Mouse (Mus musculus) megakaryocyte, embryonic 14.5 days (primary cell): ENCODE measurements around the gene Rnf182. TPM values are rescaled to one million over a fixed set of nuclear protein-coding genes. Genes with fewer than 3 reads are reported as not detected.

Source experiments
- H3K27me3 ChIP-seq: replicated peaks from 2 replicates; pipeline ENCODE3; 2012; ENCODE audit warnings: inconsistent platforms
- H3K36me3 ChIP-seq: replicated peaks from 2 replicates; pipeline ENCODE3; 2012; ENCODE audit warnings: low read length, inconsistent platforms, mixed read lengths
- H3K4me1 ChIP-seq: 2 replicates; pipeline ENCODE4 v1.6.1; 2012; ENCODE audit warnings: inconsistent platforms
- H3K4me3 ChIP-seq: replicated peaks from 2 replicates; pipeline ENCODE3; 2012; ENCODE audit warnings: moderate library complexity, mild to moderate bottlenecking, inconsistent platforms
- H3K9me3 ChIP-seq: 2 replicates; pipeline ENCODE4 v1.6.1; 2012; ENCODE audit warnings: inconsistent platforms
- FLI1 ChIP-seq: IDR thresholded peaks from 2 replicates; pipeline ENCODE4 v1.6.1; 2012; ENCODE audit warnings: low read length, inconsistent platforms, mixed read lengths
- GATA1 ChIP-seq: IDR thresholded peaks from 3 replicates; pipeline ENCODE4 v1.6.1; 2012; ENCODE audit warnings: mixed read lengths, low read length, inconsistent platforms, borderline replicate concordance
- polyA plus RNA-seq: library from polyadenylated mRNA; stranded (reverse); fragments of >175 nt; gene quantifications from 2 replicates; pipeline ENCODE4 v1.2.3, GENCODE M21; 2012; ENCODE audit warnings: low replicate concordance; ENCODE audit not compliant: insufficient read depth

The Rnf182 gene
- polyA plus RNA-seq, 1 experiment = not detected

GRCm38 (mm10) chr13:43688065-43688464, 72.6 kb downstream of the Rnf182 start:
- Histone ChIP-seq H3K27me3 (peaks cover 14% of the 10 kb centered on the region), H3K9me3 (no peaks in the 10 kb centered on the region), H3K36me3 (no peaks in the 10 kb centered on the region), H3K4me1 (0 out of 2 replicates have a peak, but pooled peaks cover 4% of the 10 kb centered on the region), H3K4me3 (no peak overlapping the region)
- TF ChIP-seq GATA1 (no peak), FLI1 (no peak)

- H3K4me1 ChIP-seq = no peaks in the 10 kb centered on the region
- TF ChIP-seq FLI1 (no peak), GATA1 (no peak)
- peaks cover 5% of the 10 kb centered on the region; the same call in 1 of the 2 replicates for H3K9me3 ChIP-seq
- H3K36me3 ChIP-seq = no peaks in the 10 kb centered on the region
- H3K4me3 ChIP-seq = no peak overlapping the region
- peaks cover 12% of the 10 kb centered on the region for H3K27me3 ChIP-seq
These were observed 76.2 kb downstream of the Rnf182 start for GRCm38 (mm10) chr13:43691755-43692154.

GRCm38 (mm10) chr13:43695521-43695920, 80.0 kb downstream of the Rnf182 start:
- H3K4me1 ChIP-seq = no peaks in the 10 kb centered on the region
- peaks cover 21% of the 10 kb centered on the region for H3K27me3 ChIP-seq
- no peak for TF ChIP-seq GATA1
- TF ChIP-seq FLI1 = no peak

DNA sequence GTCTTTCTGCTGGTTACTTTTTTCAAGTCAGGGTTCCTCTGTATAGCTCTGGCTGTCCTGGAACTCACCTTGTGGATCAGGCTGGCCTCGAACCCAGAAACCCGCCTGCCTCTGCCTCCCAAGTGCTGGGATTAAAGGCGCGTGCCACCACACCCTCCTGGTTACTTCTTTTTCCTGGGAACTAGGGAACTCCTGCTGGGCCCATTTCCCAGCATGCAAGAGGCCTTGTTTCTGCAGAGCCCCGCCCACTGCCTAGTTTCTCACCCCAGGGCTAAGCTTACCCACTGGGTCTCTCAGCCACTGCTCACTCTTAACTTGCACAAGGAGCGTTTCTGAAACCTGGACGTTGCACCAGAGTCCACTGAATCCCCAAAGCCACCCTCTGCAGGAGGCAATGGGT, 80.5 kb downstream of the Rnf182 start:
- Histone ChIP-seq H3K36me3 (no peaks in the 10 kb centered on the region), H3K4me1 (no peaks in the 10 kb centered on the region), H3K4me3 (no peak overlapping the region), H3K9me3 (peaks cover 5% of the 10 kb centered on the region; the same call in 1 of the 2 replicates), H3K27me3 (peaks cover 21% of the 10 kb centered on the region)
- TF ChIP-seq FLI1 = no peak
- TF ChIP-seq GATA1 = no peak

More at GRCm38 (mm10) chr13:43695521-43695920, 80.0 kb downstream of the Rnf182 start:
- Histone ChIP-seq H3K4me3 (no peak overlapping the region), H3K9me3 (peaks cover 5% of the 10 kb centered on the region; the same call in 1 of the 2 replicates), H3K36me3 (no peaks in the 10 kb centered on the region)

- H3K4me3 ChIP-seq = no peak overlapping the region
- peaks cover 2% of the 10 kb centered on the region; the same call in 1 of the 2 replicates for H3K9me3 ChIP-seq
- H3K4me1 ChIP-seq = no peaks in the 10 kb centered on the region
- TF ChIP-seq GATA1 (no peak), FLI1 (no peak)
- H3K36me3 ChIP-seq = no peaks in the 10 kb centered on the region
- H3K27me3 ChIP-seq = peaks cover 28% of the 10 kb centered on the region
These were observed 83.0 kb downstream of the Rnf182 start for GRCm38 (mm10) chr13:43698506-43698905.

- Histone ChIP-seq H3K36me3 (no peaks in the 10 kb centered on the region), H3K9me3 (no peaks in the 10 kb centered on the region), H3K27me3 (peaks cover 30% of the 10 kb centered on the region), H3K4me1 (no peaks in the 10 kb centered on the region), H3K4me3 (no peak overlapping the region)
- TF ChIP-seq FLI1 (no peak), GATA1 (no peak)
These were observed 88.0 kb downstream of the Rnf182 start for GRCm38 (mm10) chr13:43703471-43703870.

DNA sequence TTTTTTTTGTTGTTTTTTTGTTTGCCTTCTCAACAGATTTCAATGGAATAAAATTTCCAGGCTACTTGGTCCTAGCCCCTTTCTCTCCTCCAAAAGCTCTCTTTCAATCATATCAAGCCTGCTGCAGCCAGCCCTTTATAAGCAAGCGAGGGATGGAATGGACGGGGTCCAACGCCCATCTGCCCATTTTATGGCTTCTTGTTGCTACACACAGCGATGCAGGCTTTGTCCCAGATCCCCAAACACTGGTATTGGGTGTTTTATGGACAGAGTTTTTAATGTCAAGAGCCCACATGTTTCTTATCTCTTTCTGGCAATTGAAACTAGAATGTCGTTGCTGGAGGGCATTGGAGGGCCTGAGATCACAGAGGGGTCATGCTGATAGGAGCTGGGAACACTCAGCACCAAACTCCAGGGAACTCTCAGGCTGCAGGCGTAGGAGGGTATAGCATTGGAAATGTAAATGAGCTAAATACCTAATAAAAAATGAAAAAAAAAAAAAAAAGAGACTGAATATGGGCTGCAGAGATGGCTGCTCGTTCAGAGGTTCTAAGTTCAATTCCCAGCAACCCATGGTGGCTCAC, 89.1 kb downstream of the Rnf182 start:
- no peak for TF ChIP-seq FLI1
- TF ChIP-seq GATA1 = no peak
- H3K4me3 ChIP-seq = no peak overlapping the region
- no peaks in the 10 kb centered on the region for H3K36me3 ChIP-seq

DNA sequence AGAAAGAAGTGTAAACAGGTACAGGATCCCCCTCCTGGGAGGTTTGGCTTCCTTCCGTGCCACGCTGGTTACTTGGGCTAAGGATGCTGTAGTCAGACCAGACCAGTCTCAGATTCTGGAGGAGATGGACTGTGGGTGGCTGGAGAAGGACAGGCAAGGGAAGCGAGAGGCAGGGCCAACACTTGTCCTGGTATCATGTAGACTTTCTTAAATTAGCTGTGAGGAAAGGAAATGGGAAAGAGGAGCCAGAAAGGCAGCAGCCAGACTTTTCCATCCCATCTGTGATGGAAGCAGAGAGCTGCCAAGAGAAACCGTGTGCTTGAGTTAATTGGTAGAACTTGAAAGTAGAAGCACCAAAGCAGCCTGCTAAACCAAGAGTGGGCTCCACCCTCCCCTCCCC, 90.9 kb downstream of the Rnf182 start:
- H3K36me3 ChIP-seq = no peaks in the 10 kb centered on the region
- peaks cover 28% of the 10 kb centered on the region for H3K27me3 ChIP-seq
- peaks cover 7% of the 10 kb centered on the region; the same call in 1 of the 2 replicates for H3K9me3 ChIP-seq
- no peaks in the 10 kb centered on the region for H3K4me1 ChIP-seq
- no peak overlapping the region for H3K4me3 ChIP-seq
- no peak for TF ChIP-seq FLI1
- TF ChIP-seq GATA1 = no peak

More for the DNA sequence above, 89.1 kb downstream of the Rnf182 start:
- H3K27me3 ChIP-seq = peaks cover 27% of the 10 kb centered on the region
- no peaks in the 10 kb centered on the region for H3K4me1 ChIP-seq
- peaks cover 3% of the 10 kb centered on the region; the same call in 1 of the 2 replicates for H3K9me3 ChIP-seq

GRCm38 (mm10) chr13:43709529-43709928, 94.0 kb downstream of the Rnf182 start:
- Histone ChIP-seq H3K4me1 (no peaks in the 10 kb centered on the region), H3K27me3 (peaks cover 27% of the 10 kb centered on the region), H3K4me3 (no peak overlapping the region), H3K9me3 (peaks cover 7% of the 10 kb centered on the region; the same call in 1 of the 2 replicates), H3K36me3 (no peaks in the 10 kb centered on the region)
- no peak for TF ChIP-seq GATA1
- no peak for TF ChIP-seq FLI1

DNA sequence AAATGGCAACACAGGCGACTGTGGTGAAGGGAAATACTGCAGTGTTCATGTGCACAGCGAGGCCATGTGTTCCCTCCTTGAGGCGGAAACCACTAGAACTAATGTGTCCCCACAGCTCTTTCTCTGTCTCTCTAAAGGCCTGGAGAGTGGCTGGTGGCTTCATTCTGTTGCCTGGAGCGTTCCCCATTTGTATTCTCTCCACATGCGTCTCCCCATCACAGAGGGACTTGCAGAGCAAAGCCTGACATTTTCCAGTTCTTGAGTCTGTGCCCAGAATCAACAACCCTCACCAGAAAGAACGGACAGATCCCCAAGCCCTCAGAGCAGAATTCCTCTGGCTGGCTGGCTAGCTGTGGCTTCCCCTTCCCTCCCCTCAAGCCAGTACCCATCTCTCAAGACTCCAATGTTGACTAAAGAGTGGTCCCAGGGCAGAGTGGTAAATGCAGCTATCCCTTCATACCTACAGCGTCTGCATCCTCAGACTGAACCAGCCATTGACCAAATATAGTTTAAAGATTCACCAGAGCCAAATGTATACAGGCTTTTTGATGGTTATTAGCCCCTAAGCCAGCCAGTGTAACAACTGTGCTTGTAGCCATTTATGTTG, 96.3 kb downstream of the Rnf182 start:
- Histone ChIP-seq H3K4me3 (no peak overlapping the region), H3K4me1 (no peaks in the 10 kb centered on the region), H3K36me3 (no peaks in the 10 kb centered on the region), H3K9me3 (peaks cover 7% of the 10 kb centered on the region; the same call in 1 of the 2 replicates), H3K27me3 (peaks cover 28% of the 10 kb centered on the region)
- TF ChIP-seq FLI1 (no peak), GATA1 (no peak)
